Mouse (Mus musculus): ENCODE measurements around the gene Cdkn1a.

DNA sequence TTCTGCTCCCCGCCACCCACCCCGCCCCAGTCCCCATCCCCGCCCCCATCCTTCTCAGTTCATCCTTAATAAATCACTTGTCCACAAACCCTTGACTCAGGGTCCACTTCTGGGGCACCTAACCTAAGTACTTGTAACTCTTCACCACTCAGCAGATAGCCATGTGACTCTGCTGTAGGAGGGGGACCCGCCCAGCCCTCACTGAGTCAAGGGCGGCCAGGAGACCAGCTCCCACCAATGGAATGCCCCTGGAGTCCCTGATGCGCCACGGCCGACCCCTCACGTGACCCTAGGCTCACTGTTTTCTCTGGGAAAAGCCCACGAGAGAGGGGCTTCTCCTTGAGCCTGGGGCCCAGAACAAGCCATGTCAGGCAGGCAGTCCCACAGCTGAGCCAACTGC, 21.7 kb upstream of the Cdkn1a start:
- no peak for TF ChIP-seq CTCF (IDR thresholded peaks at IDR 0.05; ENCODE audit: low read depth, low read length)
- no peak for TF ChIP-seq POLR2A (IDR thresholded peaks at IDR 0.05; ENCODE audit: insufficient read depth, low read length)
